Mouse (Mus musculus) retina, postnatal 7 days (tissue): ENCODE measurements around the gene Rph3al.

Experiments used
- DNase-seq: peaks from one replicate; pipeline ENCODE4 v3.0.0-alpha.2; 2012; ENCODE audit warnings: low read depth, low spot score

Gene Rph3al

GRCm38 (mm10) chr11:75938379-75938906, at the start of gene Rph3al:
Rph3al (minus strand) TSS chr11:75938429.
- DNase-seq, result no peak

GRCm38 (mm10) chr11:75985948-75986347, 47.7 kb upstream of the Rph3al start:
- DNase-seq, result no peak

GRCm38 (mm10) chr11:75984581-75984980, 46.4 kb upstream of the Rph3al start:
- DNase-seq, result no peak

DNA sequence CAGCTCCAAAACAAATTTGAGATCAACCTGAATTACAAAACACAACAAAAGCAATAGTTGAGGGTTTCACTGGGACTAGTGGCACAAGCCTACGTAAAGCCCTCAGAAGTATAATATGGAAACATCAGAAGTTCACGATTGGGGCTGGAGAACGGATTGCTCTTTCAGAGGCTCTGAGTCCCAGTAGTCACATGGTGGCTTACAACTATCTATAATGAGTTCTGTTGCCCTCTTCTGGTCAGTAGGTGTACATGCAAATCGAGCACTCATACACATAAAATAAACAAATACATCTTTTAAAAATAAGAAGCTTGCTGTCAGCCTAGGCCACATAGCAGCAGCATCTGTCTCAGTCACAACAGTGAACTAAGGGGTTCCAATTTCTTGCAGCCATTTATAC, 45.0 kb upstream of the Rph3al start:
- no peak for DNase-seq

GRCm38 (mm10) chr11:75980413-75980812, 42.2 kb upstream of the Rph3al start:
- DNase-seq, result no peak

DNA sequence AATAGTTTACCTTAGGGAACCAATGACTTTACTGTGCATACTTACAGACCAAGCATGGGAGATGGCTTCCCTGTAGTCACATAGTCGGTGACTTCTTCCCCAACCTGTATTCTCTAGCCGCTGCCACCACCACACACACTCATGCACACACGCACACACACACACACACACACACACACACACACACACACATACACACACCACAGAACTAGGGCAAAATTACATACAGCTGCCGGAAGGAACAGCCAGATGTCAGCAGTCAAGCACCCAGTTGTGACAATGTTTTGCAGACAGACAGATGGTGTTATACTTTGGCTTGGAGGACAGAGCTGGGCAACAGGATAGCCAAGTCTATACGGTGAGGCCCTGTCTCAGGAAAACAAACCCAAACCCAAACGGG, 39.8 kb upstream of the Rph3al start:
- DNase-seq, result no peak

DNA sequence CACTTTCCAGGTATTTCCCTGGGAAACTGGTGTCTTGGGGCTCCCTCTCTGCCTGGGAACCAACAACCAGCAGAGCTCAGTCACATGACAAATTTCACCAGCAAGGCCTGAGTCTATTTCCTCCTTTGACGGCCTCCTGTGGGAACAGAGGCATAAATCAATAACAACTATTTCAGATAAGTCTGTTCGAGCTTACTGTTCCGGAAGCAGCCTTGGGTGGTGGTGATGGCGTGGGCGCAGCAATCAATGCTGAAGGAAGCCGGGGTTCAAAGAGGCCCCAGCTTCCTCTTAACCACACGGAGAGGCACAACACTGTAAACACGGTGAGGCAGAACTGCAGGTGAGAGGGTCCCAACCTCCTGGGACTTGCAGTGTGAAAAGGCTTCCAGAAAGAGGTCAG, 38.5 kb upstream of the Rph3al start:
- DNase-seq, result no peak

- DNase-seq, result no peak
Observed at GRCm38 (mm10) chr11:75973988-75974387, 35.8 kb upstream of the Rph3al start.

GRCm38 (mm10) chr11:75972916-75973567, 34.8 kb upstream of the Rph3al start:
- no peak for DNase-seq

DNA sequence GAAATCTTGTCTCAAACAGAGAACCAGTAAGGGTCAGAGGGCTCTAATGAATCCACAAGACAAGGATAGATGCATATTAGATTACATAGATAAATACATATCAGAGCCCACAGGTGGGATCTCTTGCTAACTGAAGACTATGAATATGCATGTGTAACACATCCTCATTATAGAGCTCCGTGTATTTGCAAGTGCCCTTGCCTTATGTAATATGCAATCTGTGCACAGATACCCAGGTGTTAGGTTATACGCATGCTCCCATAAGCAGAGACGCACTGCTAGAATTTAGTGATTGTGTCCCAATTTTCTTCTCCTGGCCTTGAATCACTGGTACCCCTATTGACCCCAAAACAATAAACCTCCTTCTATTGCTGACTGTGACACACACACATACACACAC, 34.0 kb upstream of the Rph3al start:
- no peak for DNase-seq

GRCm38 (mm10) chr11:75970629-75971028, 32.4 kb upstream of the Rph3al start:
- DNase-seq, result no peak

- DNase-seq, result no peak
Observed at GRCm38 (mm10) chr11:75968761-75969160, 30.5 kb upstream of the Rph3al start.

DNA sequence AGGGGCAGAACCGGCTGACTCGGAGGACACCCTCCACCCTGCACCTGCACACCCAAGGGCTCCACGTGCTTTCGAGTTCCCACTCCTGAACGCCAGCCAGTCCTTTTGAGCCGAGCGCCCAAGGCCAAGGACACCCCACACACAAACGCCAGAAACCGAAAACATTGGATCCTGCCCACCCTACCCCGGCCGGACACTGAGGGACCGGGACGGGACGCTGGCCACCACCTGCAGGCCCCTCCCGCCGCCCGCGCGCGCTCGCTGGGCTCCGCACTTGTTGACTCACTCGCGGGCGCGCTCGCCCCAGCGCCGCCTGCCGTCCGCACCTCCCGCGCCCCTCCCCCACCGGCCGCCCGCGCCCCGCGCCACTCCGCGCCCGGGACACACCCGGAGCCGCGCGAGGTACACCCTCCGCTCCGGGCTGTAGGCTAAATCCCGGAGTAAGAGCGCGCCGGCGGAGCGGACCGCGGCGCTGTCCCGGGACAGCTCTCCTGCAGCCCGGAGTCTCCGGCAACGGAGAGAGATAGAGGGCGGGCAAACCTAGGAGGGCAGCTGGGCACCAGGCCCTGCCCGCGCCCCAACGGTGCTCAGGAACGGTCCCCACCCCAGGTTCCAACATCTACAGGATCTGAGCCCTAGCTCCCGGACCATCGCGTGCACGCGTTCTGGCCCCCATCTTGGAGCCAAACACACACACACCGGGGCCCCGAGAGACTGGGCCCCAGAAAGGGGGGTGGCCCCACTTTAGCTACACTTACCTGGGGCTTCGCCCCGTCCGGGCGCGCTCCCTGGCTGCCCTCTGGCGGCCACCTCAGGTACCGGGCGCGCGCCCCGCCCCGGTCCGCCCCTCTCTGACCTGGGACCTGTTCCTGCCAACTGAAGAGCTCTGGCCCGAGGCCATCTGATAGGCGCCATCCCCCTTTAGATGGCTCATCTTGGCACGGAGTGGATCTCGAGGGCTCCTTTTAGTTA, 28.5 kb upstream of the Rph3al start:
- DNase-seq, result peak; percentile 54

DNA sequence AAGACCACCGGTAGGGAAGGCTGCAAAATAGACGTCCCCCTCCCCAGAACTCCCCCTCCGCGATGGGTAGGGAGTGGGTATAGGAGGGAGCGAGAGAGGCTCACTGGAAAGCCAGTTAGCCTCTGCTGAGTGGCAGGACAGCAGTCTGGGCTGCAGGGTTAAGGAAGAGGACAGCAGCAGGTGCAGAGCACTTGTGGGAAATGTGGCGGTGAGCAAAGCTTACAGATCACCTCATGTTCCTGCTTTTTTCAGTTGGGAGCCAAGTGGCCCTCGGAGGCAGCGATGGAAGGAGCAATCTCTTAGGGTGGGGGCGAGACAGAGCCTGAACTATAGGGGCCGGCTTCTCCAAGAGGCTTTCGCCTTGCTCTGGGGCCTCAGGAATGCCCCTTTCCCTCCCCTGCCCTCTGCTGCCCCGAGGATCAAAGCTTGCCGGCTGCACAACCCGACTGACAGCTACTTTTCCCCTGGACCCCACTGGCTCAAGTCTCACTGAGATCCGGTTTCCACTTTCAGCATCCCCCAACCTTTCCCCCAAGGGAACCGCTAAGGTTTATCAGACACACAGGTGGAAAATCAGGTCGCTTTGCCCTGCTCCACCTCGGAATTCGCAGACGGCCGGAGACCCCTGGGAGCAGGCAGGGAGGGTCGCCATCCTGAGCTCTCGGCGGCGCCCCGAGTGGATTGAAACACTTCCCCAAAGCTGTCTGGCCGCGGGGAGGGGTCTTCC, 27.6 kb upstream of the Rph3al start:
- DNase-seq, result no peak

GRCm38 (mm10) chr11:75964476-75964730, 26.2 kb upstream of the Rph3al start:
- no peak for DNase-seq

GRCm38 (mm10) chr11:75963730-75964475, 25.7 kb upstream of the Rph3al start:
- no peak for DNase-seq

GRCm38 (mm10) chr11:75961782-75962181, 23.6 kb upstream of the Rph3al start:
- no peak for DNase-seq

GRCm38 (mm10) chr11:75957124-75957832, 19.0 kb upstream of the Rph3al start:
- DNase-seq, result no peak

DNA sequence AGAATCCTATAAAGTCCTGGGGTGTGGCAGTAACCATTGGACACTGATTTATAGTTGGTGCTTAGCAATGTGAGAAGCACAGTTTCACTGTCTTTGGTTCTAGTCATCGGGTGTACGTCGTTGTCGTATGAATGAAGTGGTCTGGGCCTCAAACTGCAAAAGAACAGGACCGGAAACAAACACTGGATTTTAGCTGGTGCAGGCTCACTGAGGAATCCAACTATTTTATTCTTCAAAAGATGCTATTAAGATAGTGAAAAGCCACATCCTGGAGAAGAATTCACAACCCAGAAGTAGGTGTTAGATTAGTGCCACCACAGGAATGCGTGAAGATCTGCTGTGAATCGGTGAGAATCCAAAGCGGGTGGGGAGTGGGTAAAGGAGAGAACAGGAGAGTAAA, 18.4 kb upstream of the Rph3al start:
- DNase-seq, result no peak

DNA sequence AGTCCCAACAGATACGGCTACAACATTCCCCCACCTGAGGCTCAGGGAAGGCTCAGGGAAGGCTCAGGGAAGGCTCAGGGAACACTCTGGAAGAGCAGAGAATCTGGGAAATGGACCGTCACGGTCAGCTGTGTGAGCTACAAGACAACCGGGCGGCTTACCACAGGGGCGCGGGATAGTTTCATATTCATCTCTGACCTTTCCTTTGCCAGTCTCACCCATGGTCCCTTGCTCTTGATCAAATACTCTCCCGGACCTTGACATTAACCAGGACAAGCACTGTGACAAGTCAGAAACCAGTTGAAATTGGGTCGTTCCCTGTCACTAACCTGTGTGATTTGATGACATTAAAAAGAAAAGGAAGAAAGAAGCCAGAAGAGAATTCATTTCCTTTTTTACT, 16.7 kb upstream of the Rph3al start:
- DNase-seq, result no peak

GRCm38 (mm10) chr11:75951895-75952294, 13.7 kb upstream of the Rph3al start:
- no peak for DNase-seq
